In genomic region chr15:4376221-4376631, GRCm38 (mm10) we compare ENCODE assay signal across 7 mouse cellular contexts. TPM values are rescaled to one million over a fixed set of nuclear protein-coding genes. Genes with fewer than 3 reads are reported as not detected.
DNase-seq lines count a peak whose midpoint lies in the region; ATAC-seq and TF ChIP-seq lines count a peak whose summit lies in the region.

No protein-coding gene starts in this region.

- peak overlapping the region; percentile 62 for H3K4me2 ChIP-seq in liver, embryonic 11.5 days
- no peak overlapping the region for H3K4me2 ChIP-seq in liver, postnatal 0 days (ENCODE audit: low read depth, low read length)
- H3K4me2 ChIP-seq in hindbrain, embryonic 12.5 days (replicated peaks), result peak overlapping the region; percentile 84
- H3K4me2 ChIP-seq in neural tube, embryonic 11.5 days (ENCODE audit: low read depth), result peak overlapping the region; percentile 67

- H3K27me3 ChIP-seq in liver, embryonic 11.5 days (replicated peaks; ENCODE audit: control insufficient read depth, insufficient read depth, low read length), result 0 out of 2 replicates have a peak, but pooled peaks cover 3% of the 10 kb centered on the region
- H3K27me3 ChIP-seq in liver, postnatal 0 days (ENCODE audit: insufficient read depth, low read length), result peaks cover 6% of the 10 kb centered on the region; the same call in 1 of the 2 replicates
- H3K27me3 ChIP-seq in hindbrain, embryonic 12.5 days, result no peaks in the 10 kb centered on the region
- H3K27me3 ChIP-seq in neural tube, embryonic 11.5 days (ENCODE audit: control insufficient read depth, insufficient read depth, low read length), result no peaks in the 10 kb centered on the region

- TF ChIP-seq EP300 in liver, postnatal 0 days (IDR thresholded peaks at IDR 0.05; ENCODE audit: low read depth), result no peak

- WGBS in liver, embryonic 11.5 days, result 23% methylated on average over 8 of the region's 8 CpGs
- 15% methylated on average over 8 of the region's 8 CpGs for WGBS in liver, postnatal 0 days (ENCODE audit: insufficient replicate concordance)
- WGBS in hindbrain, embryonic 12.5 days, result 12% methylated on average over 8 of the region's 8 CpGs
- 19% methylated on average over 8 of the region's 8 CpGs for WGBS in neural tube, embryonic 11.5 days

- no peaks in the 10 kb centered on the region for H3K36me3 ChIP-seq in liver, embryonic 11.5 days (ENCODE audit: control insufficient read depth, insufficient read depth, low read length)
- H3K36me3 ChIP-seq in liver, postnatal 0 days (replicated peaks; ENCODE audit: insufficient read depth, low read length), result no peaks in the 10 kb centered on the region
- H3K36me3 ChIP-seq in hindbrain, embryonic 12.5 days, result no peaks in the 10 kb centered on the region
- H3K36me3 ChIP-seq in neural tube, embryonic 11.5 days (ENCODE audit: control insufficient read depth, insufficient read depth, low read length), result no peaks in the 10 kb centered on the region

- no peaks in the 10 kb centered on the region for H3K9me3 ChIP-seq in liver, embryonic 11.5 days (ENCODE audit: control insufficient read depth, low read length)
- H3K9me3 ChIP-seq in liver, postnatal 0 days (ENCODE audit: low read length), result no peaks in the 10 kb centered on the region
- H3K9me3 ChIP-seq in hindbrain, embryonic 12.5 days (replicated peaks), result no peaks in the 10 kb centered on the region
- H3K9me3 ChIP-seq in neural tube, embryonic 11.5 days (ENCODE audit: control insufficient read depth, low read length), result no peaks in the 10 kb centered on the region

- no peak for ATAC-seq in liver, embryonic 11.5 days (replicated peaks; ENCODE audit: low FRiP score)
- no peak for ATAC-seq in liver, postnatal 0 days
- ATAC-seq in hindbrain, embryonic 12.5 days (ENCODE audit: low FRiP score), result peak; percentile 42
- ATAC-seq in neural tube, embryonic 11.5 days (ENCODE audit: insufficient read depth, low FRiP score, low TSS enrichment), result peak; percentile 32; the same call in 1 of the 2 replicates

- H3K27ac ChIP-seq in liver, embryonic 11.5 days (ENCODE audit: low read depth, low read length), result no peak overlapping the region
- no peak overlapping the region for H3K27ac ChIP-seq in liver, postnatal 0 days (ENCODE audit: low read depth)
- 0 out of 2 replicates have a peak overlapping the region, but pooled peaks have one; percentile 23 for H3K27ac ChIP-seq in hindbrain, embryonic 12.5 days
- no peak overlapping the region for H3K27ac ChIP-seq in neural tube, embryonic 11.5 days (ENCODE audit: low read depth, low read length)

- no peak overlapping the region for H3K9ac ChIP-seq in liver, embryonic 11.5 days (ENCODE audit: low read depth, low read length)
- H3K9ac ChIP-seq in liver, postnatal 0 days (replicated peaks), result no peak overlapping the region
- H3K9ac ChIP-seq in hindbrain, embryonic 12.5 days, result peak overlapping the region; percentile 67
- peak overlapping the region; percentile 53 for H3K9ac ChIP-seq in neural tube, embryonic 11.5 days (ENCODE audit: low read length)

- no peak for TF ChIP-seq CTCF in liver, postnatal 0 days (IDR thresholded peaks at IDR 0.05; ENCODE audit: low read depth)

- H3K4me1 ChIP-seq in liver, embryonic 11.5 days (replicated peaks; ENCODE audit: control insufficient read depth, insufficient read depth, low read length), result no peaks in the 10 kb centered on the region
- H3K4me1 ChIP-seq in liver, postnatal 0 days (ENCODE audit: insufficient read depth), result no peaks in the 10 kb centered on the region
- H3K4me1 ChIP-seq in hindbrain, embryonic 12.5 days, result peaks cover 10% of the 10 kb centered on the region
- no peaks in the 10 kb centered on the region; the same call in 1 of the 2 replicates for H3K4me1 ChIP-seq in neural tube, embryonic 11.5 days (ENCODE audit: control insufficient read depth, insufficient read depth, low read length)

- H3K4me3 ChIP-seq in liver, embryonic 11.5 days (ENCODE audit: low read depth, low read length), result no peak overlapping the region
- no peak overlapping the region for H3K4me3 ChIP-seq in liver, postnatal 0 days (ENCODE audit: low read depth, low read length)
- H3K4me3 ChIP-seq in hindbrain, embryonic 12.5 days, result peak overlapping the region; percentile 58
- peak overlapping the region; percentile 41 for H3K4me3 ChIP-seq in neural tube, embryonic 11.5 days (ENCODE audit: low read depth, low read length)

- no peak for DNase-seq in liver, embryonic 11.5 days (ENCODE audit: low spot score)
- DNase-seq in liver, postnatal 0 days, result no peak
- peak; percentile 59 to 77 for DNase-seq in cerebellum, postnatal 14 days
- DNase-seq in neural tube, embryonic 11.5 days (ENCODE audit: low spot score), result peak; percentile 21
- no peak for DNase-seq in thymus, postnatal 36 days
- no peak for DNase-seq in adrenal gland, adult (ENCODE audit: inconsistent age in 2 of 2, low spot score in 1 of 2)

RNA-seq across cellular contexts. Expression of gene Plcxd3, which starts 0.9 kb away (rescaled TPM):
- polyA plus RNA-seq in liver, embryonic 11.5 days (2014; fragmentation: Nextera tagmentation; extraction: Ambion mirVana), result 1.9 and 2.3 TPM in 2 replicates
- polyA plus RNA-seq in liver, postnatal 0 days (2015; fragmentation: Nextera tagmentation; extraction: Ambion mirVana), result 0.07 and 0.11 TPM in 2 replicates
- polyA plus RNA-seq in hindbrain, embryonic 12.5 days (2016; fragmentation: Nextera tagmentation; extraction: Ambion mirVana), result 26.2 and 26.4 TPM in 2 replicates
- 8.7 and 9.0 TPM in 2 replicates for polyA plus RNA-seq in neural tube, embryonic 11.5 days (2014; fragmentation: Nextera tagmentation; extraction: Ambion mirVana)

Comparison
In these comparisons a context has a peak if more than half of its experiments do, and no peak if none do; other contexts are left out.
1. ATAC-seq: peak in hindbrain, embryonic 12.5 days (single experiment) and neural tube, embryonic 11.5 days (single experiment); none in liver, embryonic 11.5 days (single experiment) and liver, postnatal 0 days (single experiment).
2. DNase-seq: peak in cerebellum, postnatal 14 days (2 of 2) and neural tube, embryonic 11.5 days (single experiment); none in liver, embryonic 11.5 days (single experiment), liver, postnatal 0 days (single experiment), thymus, postnatal 36 days (0 of 2) and adrenal gland, adult (0 of 2).
3. H3K4me3 ChIP-seq: peak in hindbrain, embryonic 12.5 days (single experiment) and neural tube, embryonic 11.5 days (single experiment); none in liver, embryonic 11.5 days (single experiment) and liver, postnatal 0 days (single experiment).
4. H3K9ac ChIP-seq: peak in hindbrain, embryonic 12.5 days (single experiment) and neural tube, embryonic 11.5 days (single experiment); none in liver, embryonic 11.5 days (single experiment) and liver, postnatal 0 days (single experiment).